Mouse (Mus musculus) liver, adult 2 months (tissue): ENCODE measurements around the gene Csnk1g2.

Experiments used
- CTCF ChIP-seq: fragments of 200-500 bp; IDR thresholded peaks from 2 replicates; pipeline ENCODE4 v1.5.1; 2011; ENCODE audit warnings: low read depth, low read length, control low read depth
- POLR2A ChIP-seq: fragments of 200-500 bp; IDR thresholded peaks from 2 replicates; pipeline ENCODE4 v1.6.1; 2011; ENCODE audit warnings: low read length, control low read depth; ENCODE audit not compliant: insufficient read depth; ENCODE audit errors: extremely low read depth

- TF ChIP-seq CTCF (no peak), POLR2A (no peak)
Observed at GRCm38 (mm10) chr10:80677128-80677875, 54.7 kb downstream of the Csnk1g2 start.
